Mouse (Mus musculus) limb, embryonic 13.5 days (tissue): ENCODE results near the gene C130074G19Rik. TPM values are rescaled to one million over a fixed set of nuclear protein-coding genes. Genes with fewer than 3 reads are reported as not detected.

Experiments used
- ATAC-seq: fragments of 200-750 bp; cut with Nextera tagmentation; 2 replicates; pipeline ENCODE4 v1.8.0; 2017; ENCODE audit warnings: low read depth, moderate number of reproducible peaks, moderate TSS enrichment; ENCODE audit not compliant: low FRiP score
- H3K27ac ChIP-seq: fragments of 300-500 bp; sonication (generic); 2 replicates; pipeline ENCODE4 v1.5.1; 2015; ENCODE audit warnings: inconsistent platforms, mild to moderate bottlenecking, moderate library complexity
- H3K27me3 ChIP-seq: fragments of 300-500 bp; sonication (generic); 2 replicates; pipeline ENCODE4 v1.6.1; 2015; ENCODE audit warnings: mild to moderate bottlenecking, inconsistent platforms
- H3K36me3 ChIP-seq: fragments of 300-500 bp; sonication (generic); 2 replicates; pipeline ENCODE4 v1.6.1; 2015; ENCODE audit warnings: inconsistent platforms, mild to moderate bottlenecking, moderate library complexity
- H3K4me1 ChIP-seq: fragments of 300-500 bp; sonication (generic); 2 replicates; pipeline ENCODE4 v1.6.1; 2015; ENCODE audit warnings: inconsistent platforms
- H3K4me2 ChIP-seq: fragments of 300-500 bp; sonication (generic); replicated peaks from 2 replicates; pipeline ENCODE4 v1.6.1; 2015; ENCODE audit warnings: inconsistent platforms, mild to moderate bottlenecking, moderate library complexity
- H3K4me3 ChIP-seq: fragments of 300-500 bp; sonication (generic); 2 replicates; pipeline ENCODE4 v1.5.1; 2015; ENCODE audit warnings: moderate library complexity, mild to moderate bottlenecking, inconsistent platforms
- H3K9ac ChIP-seq: fragments of 300-500 bp; sonication (generic); 2 replicates; pipeline ENCODE4 v1.6.1; 2015; ENCODE audit warnings: mild to moderate bottlenecking, inconsistent platforms
- H3K9me3 ChIP-seq: fragments of 300-500 bp; sonication (generic); 2 replicates; pipeline ENCODE4 v1.6.1; 2016; ENCODE audit warnings: inconsistent platforms
- WGBS: fragments of 180-500 bp; shearing (Covaris S2); methylation state at CpG from one replicate; pipeline ENCODE4 v1.1.7; 2015; 5-methylcytosine and 5-hydroxymethylcytosine counted together
- microRNA counts: library from miRNA; unstranded; fragments of <30 nt; microRNA quantifications from one replicate; lab custom pipeline; 2016
- microRNA-seq: library from miRNA; unstranded; fragments of <30 nt; microRNA quantifications from one replicate; pipeline ENCODE4, GENCODE M21; 2016
- polyA plus RNA-seq: library from polyadenylated mRNA; unstranded; fragments of >200 nt; fragmentation: Nextera tagmentation; extraction: Ambion mirVana; gene quantifications from 2 replicates; pipeline ENCODE4 v1.2.1, GENCODE M21; 2015

C130074G19Rik gene
- polyA plus RNA-seq, 1 experiment from 2014 or later: 1.1 TPM

DNA sequence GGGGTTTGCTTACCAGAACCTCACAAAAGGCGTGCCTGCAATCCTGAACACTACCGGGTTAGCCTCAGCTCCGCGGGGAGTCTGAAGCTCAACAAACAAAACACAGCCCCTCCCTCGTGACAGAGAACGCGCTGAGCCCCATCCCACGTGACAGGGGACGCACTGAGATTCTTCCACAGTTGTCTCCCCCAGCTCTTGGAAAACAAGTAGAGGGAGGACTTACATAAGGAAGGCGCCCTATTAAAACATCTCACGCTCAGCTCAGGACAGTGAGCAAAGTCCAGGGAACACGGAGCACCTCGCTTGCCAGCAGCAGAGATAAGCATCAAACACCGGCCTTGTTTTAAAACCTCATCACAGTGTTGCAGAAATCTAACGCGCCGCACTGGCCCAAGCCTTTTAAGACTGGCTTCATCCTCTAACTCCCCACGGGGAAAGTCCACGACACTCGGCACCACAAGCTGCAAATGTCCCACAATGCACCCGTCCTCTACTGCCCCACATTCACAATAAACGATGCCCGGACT, 55.8 kb downstream of the C130074G19Rik start:
- H3K27ac ChIP-seq: no peak overlapping the region
- no peak for ATAC-seq
- H3K4me1 ChIP-seq: peaks cover 27% of the 10 kb centered on the region
- H3K36me3 ChIP-seq: peaks cover 37% of the 10 kb centered on the region
- H3K9me3 ChIP-seq: no peaks in the 10 kb centered on the region
- 36% methylated on average over 23 of the region's 23 CpGs for WGBS
- H3K4me2 ChIP-seq: peak overlapping the region; percentile 5; the same call in 1 of the 2 replicates
- no peak overlapping the region for H3K4me3 ChIP-seq
- no peaks in the 10 kb centered on the region for H3K27me3 ChIP-seq
- no peak overlapping the region for H3K9ac ChIP-seq

DNA sequence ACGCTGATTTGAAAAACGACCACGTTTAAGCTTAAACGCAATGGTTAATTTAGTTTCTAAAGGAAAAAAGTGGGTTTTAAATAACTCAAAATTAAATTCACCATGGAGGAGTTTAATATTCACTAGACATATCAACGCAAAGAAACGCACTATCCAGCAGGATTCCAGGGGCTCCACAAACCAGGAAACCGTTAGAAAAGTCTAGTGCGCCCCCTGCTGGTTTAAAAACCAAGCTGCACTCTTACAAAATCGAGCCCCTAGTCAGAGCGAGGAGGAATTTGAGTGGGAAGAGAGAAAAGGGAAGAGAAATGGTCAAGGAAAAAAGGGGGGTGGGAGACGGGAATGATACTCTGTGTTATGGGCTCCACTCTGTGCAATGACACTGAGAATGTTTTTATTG, 57.9 kb downstream of the C130074G19Rik start:
- no peak overlapping the region for H3K4me3 ChIP-seq
- ATAC-seq: 0 out of 2 replicates have a peak, but pooled peaks have one; percentile 22
- H3K4me2 ChIP-seq: no peak overlapping the region; the same call in 1 of the 2 replicates
- no peaks in the 10 kb centered on the region for H3K27me3 ChIP-seq
- peaks cover 26% of the 10 kb centered on the region for H3K4me1 ChIP-seq
- no peaks in the 10 kb centered on the region for H3K9me3 ChIP-seq
- peaks cover 30% of the 10 kb centered on the region for H3K36me3 ChIP-seq
- no peak overlapping the region for H3K27ac ChIP-seq
- H3K9ac ChIP-seq: no peak overlapping the region
- WGBS: 22% methylated on average over 11 of the region's 11 CpGs

DNA sequence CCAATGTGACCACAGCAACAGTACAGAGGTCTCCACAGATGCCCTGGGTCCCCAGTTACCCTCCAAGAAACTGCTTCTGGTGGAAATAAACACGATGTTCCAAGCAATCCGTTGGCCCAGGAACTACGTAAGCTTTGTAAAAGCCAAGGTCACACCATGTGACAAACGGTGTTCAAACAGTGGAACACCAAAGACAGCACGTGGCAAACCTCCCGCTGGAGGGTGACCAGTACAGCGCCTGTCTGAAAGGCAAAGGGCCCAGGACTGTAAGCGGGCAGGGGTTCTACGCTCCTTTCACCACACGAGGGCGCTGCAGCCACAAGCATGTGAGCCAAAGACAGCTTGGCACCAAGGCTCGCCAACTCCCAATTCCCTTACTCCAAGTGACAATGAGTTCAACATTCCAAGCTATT, 58.6 kb downstream of the C130074G19Rik start:
- Histone ChIP-seq H3K27me3 (no peaks in the 10 kb centered on the region), H3K4me3 (no peak overlapping the region), H3K4me1 (peaks cover 20% of the 10 kb centered on the region), H3K27ac (no peak overlapping the region), H3K36me3 (peaks cover 30% of the 10 kb centered on the region), H3K4me2 (peak overlapping the region; percentile 23), H3K9me3 (no peaks in the 10 kb centered on the region), H3K9ac (no peak overlapping the region)
- ATAC-seq: peak; percentile 60; the same call in 1 of the 2 replicates
- 4% methylated on average over 12 of the region's 12 CpGs for WGBS

DNA sequence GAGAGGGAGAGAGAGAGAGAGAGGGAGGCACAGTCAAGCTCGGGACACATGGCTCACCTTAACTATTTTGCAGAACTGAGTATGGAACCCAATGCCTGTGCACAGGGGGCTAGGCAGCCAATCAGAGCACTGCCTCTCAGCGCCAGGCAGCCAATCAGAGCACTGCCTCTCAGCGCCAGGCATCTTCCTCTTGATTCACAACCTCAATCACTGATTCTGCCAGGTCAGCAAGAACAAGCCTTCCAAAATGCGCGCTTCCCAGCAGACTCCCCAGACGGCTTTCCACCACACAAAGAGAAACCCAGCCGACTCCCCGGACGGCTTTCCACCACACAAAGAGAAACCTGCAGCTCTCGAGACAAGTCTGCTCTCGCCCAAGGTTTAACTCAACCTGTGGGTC, 60.3 kb downstream of the C130074G19Rik start:
- 0 out of 2 replicates have a peak overlapping the region, but pooled peaks have one; percentile 12 for H3K4me3 ChIP-seq
- H3K36me3 ChIP-seq: peaks cover 39% of the 10 kb centered on the region
- peaks cover 17% of the 10 kb centered on the region for H3K4me1 ChIP-seq
- no peaks in the 10 kb centered on the region for H3K9me3 ChIP-seq
- WGBS: 9% methylated on average over 11 of the region's 11 CpGs
- ATAC-seq: no peak; the same call in 1 of the 2 replicates
- H3K9ac ChIP-seq: 0 out of 2 replicates have a peak overlapping the region, but pooled peaks have one; percentile 8
- H3K27ac ChIP-seq: no peak overlapping the region
- H3K27me3 ChIP-seq: no peaks in the 10 kb centered on the region
- peak overlapping the region; percentile 52 for H3K4me2 ChIP-seq

MicroRNA genes within 50 kb of the gene (microRNA counts, 519-probe panel; counts per million panel counts)
- 3,734 counts per million, percentile 70 among the panel's probes with 10 or more counts for microRNA mmu-miR-1981 (lab: Ali Mortazavi, UCI)

Small RNAs within 50 kb of the gene (microRNA-seq; reads per million reads assigned to microRNA genes)
- gene Mir1981: 48.9 reads per million, percentile 44 among the genes with 10 or more reads in this experiment

Other genes with a start within 250 kb of the C130074G19Rik start
- gene Hlx, start 150.6 kb downstream of the C130074G19Rik start, polyA plus RNA-seq: 26.2 and 30.3 TPM in 2 replicates
- 0.11 and 0.14 TPM in 2 replicates for gene Marc1, start 71.9 kb downstream of the C130074G19Rik start, polyA plus RNA-seq
- gene Marc2, start 36.8 kb downstream of the C130074G19Rik start, polyA plus RNA-seq: 167 and 203 TPM in 2 replicates
- 3.4 and 3.8 TPM in 2 replicates for gene Mark1, start 116.4 kb upstream of the C130074G19Rik start, polyA plus RNA-seq